Mouse (Mus musculus): ENCODE results near the gene Tubgcp2.

Gene Tubgcp2

DNA sequence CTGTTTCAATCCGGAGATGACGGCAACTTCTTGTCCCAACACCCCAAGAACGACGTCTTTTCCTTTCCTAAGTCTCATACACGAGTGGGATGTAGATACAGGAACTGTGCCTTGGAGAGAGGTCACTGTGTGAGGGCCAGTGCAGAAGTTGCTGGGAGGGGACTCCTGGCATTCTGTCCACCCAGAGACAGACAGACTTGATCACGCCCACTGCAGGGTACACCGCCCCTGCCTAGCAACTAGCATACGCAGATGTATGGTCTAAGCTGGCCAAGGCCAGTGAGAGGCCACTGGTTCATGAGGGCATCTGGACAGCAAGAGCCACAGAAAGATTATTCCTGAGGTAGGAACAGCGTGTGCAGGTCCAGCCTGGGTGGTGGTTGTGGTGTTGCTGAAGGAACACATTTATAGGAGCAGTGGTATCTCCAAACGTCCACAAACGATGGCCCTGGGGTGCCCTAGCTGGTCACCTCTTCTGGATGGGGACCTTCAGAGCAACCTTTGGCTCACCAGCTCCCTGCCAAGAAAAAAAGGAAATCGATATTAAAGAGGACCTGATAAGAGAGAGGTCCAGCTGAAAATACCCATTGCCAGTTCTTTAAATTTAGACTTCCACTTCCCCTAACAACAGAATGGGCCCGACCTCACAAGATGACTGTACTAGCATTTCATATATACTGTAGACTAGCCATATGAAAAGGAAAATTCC lies 57.3 kb downstream of the Tubgcp2 start:
- DNase-seq (ENCODE audit: low spot score): no peak

DNA sequence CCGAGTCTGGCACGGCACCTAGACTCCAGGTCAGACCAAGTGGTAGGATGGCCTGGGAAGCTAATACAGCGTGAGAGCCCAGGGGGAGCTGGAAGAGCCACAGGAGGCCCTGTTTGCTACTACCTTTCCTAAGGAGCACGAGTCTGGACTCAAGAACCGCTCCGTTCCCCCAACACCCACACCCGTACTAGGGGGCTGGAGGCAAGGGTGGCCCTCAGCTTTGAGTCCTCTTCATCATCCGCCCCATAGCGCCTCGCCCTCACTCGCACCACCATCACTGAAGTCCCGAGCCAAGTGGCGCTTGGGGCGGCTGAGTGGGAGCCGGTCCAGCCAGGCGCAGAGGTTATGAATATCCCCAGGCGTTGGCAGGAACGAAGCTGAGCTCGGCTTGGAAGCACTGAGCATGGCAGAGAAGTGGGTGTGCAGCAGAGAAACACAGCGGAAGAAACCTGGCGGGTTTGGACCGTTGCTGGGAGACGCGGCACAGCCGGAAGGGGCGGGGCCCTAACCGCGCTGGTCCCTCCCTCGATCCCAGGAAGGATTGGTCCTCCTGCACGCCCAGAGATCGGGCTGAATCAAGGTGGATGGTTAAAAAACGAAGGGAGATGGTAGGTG lies 58.1 kb downstream of the Tubgcp2 start, which contains the start of gene 6430531B16Rik:
TSS of gene 6430531B16Rik (minus strand) at position 478 of the 615 bp plus-strand sequence.
- peak; percentile 78 for DNase-seq (ENCODE audit: low spot score)

DNA sequence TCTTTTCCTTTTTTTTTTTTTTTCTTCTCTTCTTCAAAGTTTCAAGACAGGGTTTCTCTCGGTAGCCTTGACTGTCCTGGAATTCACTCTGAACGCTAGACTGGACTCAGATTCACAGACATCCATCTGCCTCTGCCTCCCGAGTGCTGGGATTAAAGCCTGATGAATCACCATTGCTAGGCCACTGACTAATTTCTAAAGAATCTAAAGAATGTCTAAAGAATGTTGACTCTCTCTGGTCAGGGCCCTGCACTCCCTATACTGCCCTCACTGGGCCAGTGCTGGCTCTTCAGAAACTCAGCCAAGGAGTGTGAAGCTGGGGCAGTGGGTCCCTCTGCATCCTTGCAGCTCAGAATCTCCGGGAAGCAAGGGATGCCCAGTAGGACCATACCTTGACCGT lies 61.0 kb downstream of the Tubgcp2 start:
- DNase-seq (ENCODE audit: low spot score): no peak

DNA sequence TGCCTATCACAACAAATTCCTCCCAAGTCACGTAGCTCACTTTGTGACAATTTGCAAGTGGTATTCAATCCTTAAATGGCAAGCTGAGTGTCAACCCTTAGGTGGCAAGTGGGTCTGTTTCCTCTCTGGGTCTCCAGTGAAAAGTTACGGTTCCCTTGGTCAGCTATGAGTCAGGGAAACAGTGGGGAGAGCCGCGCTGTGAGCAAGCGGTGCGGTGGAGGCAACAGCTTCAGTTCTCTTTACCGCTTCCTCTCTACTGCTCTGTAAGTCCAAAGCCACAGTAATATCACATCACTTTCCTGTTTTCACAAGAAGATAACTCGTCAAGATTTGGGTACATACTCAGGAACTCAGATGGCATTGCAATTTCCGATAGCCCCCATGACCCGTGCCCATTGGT lies 62.2 kb downstream of the Tubgcp2 start:
- DNase-seq (ENCODE audit: low spot score): no peak

DNA sequence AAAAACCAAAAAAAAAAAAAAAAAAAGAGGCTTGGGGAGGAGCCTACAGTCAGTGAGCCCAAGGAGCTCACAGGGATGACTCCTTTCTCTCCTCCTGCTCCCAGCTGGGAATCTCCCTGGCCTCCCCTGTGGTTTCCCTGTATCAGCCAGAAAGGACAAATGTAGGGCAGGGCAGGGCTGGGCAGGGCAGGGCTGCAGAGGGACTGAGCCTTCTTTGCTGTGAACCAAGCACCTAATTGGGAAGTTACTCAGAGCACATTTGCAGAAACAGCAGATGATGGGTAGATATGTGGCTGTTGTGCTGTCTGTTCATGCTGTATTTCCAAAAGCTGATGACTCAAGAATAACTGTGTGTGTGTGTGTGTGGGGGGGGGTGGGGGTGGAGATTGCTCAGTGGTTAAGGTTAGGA lies 63.5 kb downstream of the Tubgcp2 start:
- no peak for DNase-seq (ENCODE audit: low spot score)

DNA sequence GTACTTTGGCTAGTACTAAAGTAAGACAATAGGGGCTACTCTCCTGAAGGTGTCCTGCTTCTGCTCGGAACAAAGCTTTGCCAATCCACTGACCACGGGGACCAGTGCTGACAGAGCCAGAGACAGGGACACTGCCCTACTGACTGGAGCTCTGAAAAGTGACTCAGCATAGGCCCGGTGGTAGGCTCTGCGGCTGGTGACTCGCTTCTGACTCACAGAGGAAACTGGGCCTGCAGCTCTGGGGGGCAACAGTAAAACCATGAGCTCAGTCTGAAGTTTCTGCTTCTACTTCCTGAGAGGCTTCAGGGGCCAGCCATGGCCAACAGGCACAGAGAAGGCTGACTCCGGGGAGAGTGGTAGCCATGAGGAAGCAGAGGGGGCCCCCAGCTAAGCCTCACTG lies 65.0 kb downstream of the Tubgcp2 start:
- DNase-seq (ENCODE audit: low spot score): peak; percentile 23

DNA sequence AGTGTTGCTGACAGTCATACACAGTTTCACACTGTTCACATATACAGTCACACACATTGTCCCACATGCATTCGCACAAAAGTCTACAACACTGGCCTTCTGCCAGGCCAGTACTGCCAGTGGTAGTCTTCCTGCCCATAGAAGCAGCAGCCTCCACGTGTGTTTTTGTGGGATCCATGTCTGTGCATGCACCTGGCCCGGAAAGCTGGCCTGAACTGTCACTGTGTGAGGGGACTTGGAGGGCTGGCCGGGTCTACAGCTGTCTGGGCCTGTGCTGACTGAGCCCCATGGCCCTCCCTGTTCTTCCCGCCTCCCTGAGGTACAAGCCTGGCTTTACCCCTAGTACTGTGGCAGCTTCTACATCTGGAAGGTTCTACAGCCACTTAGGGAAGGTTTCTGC lies 65.5 kb downstream of the Tubgcp2 start:
- DNase-seq (ENCODE audit: low spot score): no peak

DNA sequence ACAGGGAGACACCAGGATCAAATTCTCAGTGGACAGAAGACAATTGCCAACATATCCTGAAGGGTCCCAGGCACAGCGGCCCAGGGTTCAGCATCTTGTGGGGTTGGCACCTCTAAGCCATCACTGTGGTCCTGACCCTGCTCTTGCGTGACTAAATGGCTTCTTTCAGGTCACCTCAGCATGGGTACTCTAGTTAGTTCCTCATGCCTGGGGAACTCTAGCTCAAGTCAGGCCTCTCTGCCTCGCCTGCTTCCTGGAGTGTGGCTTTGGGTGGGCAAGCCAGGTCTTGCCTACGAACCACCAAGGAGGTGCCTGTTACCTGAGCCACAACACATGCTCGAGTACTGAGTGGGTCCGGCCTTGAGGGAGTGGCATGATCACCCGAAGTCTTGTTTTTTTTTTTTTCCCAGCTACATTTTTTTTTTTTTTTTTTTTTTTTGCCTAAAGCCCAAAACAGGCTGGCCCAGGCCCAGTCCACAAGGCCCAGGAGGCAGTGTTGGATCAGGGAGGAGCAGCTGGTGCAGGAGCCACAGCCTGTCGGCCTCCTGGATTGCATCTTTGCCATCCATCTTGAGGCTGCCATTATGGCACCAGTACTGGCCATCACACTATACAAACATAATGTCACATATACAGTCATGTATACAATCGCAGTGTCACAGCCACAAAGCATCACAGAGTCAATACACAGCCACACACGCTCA lies 66.1 kb downstream of the Tubgcp2 start:
- peak; percentile 27 for DNase-seq (ENCODE audit: low spot score)

DNA sequence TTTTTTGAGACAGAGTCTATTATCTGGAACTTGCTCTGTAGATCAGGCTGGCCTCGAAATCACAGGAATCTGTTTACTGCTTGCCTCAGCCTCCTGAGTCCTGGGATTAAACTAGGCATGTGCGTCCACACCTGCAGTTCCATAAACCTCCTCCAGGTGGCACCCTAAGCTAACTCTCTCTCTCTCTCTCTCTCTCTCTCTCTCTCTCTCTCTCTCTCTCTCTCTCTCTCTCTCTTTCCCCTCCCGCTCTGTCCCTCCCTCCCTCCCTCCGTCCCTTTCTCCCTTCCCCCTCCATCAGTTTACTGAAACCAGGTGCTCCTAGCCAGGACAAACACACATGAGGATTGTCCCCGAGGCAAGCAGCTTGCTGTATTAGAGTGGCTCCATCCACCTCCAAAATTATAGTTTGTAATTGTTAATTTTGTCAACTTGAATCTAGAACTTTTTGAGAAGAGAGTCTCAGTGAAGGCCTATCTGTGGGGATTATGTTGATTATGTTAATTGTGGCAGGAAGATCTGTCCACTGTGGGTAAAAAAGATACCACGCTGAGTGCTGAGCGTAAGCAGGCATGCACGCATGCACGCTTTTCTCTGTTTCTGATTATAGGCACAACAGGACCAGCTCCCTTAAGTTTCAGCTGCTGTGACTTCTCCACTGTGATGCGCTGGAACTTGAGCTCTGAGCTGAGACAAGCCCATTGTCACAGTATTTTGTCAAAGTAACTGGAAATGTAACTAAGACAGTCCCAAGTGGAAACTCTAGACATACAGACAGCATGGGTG lies 66.9 kb downstream of the Tubgcp2 start:
- DNase-seq (ENCODE audit: low spot score): peak; percentile 74

DNA sequence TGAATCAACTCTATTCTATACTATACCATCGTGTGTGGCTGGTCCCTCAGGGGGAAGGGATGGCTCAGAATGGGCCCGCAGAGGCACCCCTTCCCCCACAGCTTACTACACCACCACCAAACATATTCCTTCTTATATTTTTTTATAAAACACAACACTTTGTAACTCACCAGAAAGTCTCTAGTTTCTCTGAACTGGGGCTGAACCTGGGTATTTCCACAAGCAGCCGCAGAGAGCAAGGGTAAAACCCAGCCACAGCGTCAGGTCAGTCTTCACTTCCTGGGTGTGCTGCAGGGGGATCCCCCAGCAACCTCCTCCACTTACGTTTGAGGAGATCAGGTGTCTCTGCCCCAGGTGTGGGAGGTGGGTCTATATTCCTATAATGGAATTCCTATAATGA lies 68.0 kb downstream of the Tubgcp2 start:
- DNase-seq (ENCODE audit: low spot score): no peak

DNA sequence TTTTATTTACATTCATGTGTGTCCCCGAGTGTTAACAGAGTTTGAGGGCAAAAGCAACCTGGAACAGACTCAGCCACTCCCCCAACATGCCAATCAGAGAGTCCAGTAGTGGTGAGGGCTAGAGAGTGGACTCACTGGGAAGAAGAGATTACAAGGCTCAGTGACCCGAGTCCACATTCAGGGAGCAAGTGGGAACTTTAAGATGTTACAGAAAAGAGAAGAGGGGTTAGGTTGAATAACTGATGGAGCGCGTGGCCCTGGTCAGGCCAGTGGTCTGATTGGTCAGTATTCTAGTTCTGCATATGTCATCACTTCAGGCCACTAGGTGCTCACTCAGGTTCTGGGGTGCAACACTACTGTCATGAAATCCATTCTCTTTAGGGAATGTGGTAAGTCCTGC lies 69.3 kb downstream of the Tubgcp2 start:
- no peak for DNase-seq (ENCODE audit: low spot score)

DNA sequence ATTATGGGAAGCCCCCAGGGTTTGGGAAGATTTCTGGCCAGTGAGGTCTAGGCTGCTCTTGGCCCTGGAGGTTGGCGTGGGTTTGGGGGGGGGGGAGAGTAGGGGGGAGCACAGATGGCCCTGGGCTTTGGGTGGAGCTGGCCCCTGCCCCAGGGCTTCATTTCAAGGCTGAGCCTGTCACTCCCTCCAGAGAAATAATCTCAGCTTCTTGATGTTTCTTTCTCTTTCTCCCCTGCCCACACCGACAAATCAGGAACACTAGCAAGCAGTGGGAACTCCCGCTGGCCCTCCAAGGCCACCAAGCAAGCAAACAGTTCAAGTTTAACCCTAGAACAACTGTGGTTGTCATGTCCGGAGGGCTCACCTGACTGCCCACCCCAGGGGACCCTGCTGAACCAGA lies 72.7 kb downstream of the Tubgcp2 start:
- DNase-seq (ENCODE audit: low spot score): no peak

DNA sequence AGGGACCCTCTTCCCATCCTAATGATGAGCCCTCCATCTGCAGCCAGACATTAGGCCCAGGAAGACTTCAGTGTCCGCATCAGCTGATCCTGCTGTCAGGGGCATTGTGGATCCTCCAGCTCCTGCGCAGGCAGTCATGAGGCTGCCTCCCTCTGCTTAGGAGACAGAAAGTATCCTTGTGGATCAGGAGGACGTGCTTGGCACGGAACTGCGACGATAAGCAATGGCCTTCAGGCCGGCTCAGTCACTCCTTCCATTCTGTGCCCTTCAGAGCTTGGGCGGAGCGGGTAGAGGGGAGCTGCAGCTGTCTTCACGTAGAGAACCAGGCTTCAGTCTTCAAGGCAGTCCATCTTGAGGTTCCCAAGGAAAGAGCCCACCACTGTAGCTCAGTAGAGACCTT lies 75.3 kb downstream of the Tubgcp2 start:
- no peak for DNase-seq (ENCODE audit: low spot score)

DNA sequence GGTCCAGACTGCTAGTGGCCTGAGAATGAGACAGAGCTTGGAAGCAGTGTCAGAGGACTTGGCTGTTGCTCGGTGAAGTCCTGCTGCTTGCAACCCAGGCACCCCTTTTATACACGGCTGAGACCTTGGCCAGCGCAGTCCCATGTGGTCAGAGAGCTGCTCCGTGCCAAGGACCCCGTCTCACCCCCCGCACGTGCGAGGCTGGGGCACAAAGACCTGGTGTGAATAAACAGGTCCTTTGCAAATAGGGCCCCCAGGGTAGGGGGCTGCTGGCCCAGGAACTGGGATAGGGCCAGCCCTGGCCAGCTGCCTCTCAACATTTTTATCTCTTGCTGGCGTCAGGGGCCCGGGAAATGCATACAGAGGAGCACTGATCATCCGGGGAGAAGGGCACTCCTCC lies 78.5 kb downstream of the Tubgcp2 start:
- no peak for DNase-seq (ENCODE audit: low spot score)

DNA sequence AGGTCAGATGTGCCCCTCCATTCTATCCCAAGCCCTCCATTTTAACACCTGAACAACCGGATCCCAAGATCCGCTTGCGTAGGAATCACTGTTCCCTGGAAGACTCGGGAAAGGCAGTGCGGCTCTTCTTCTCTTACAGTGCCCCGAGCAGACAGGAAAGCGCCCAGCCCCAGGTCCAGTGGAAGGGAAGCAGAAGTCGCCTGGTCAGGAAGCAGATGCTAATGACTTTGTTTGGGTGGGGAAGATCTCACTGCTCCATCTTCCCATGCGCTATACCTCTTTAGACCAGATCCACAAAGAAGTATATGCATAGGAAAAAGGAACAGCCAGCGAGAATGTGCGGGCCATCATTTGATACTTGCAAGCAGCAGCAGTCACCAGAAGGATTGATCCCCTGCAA lies 79.0 kb downstream of the Tubgcp2 start:
- no peak for DNase-seq (ENCODE audit: low spot score)

DNA sequence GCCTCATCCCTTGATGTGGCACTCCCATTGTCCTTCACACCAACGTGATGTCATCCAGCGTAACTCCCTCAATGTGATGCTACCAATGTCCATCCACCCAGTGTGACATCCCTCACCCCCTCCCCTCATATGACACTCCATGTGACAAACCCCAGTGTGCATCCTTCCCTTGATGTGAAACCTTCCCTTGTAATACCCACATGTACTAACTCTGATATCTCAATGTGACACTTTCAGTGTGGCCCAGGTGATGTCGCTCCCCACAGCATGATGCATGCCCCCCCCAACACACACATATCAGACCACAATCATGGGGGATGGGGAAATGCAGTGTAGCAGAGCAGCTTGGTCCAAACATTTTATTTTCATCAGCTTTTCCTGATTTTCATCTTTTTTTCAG lies 79.8 kb downstream of the Tubgcp2 start:
- no peak for DNase-seq (ENCODE audit: low spot score)

DNA sequence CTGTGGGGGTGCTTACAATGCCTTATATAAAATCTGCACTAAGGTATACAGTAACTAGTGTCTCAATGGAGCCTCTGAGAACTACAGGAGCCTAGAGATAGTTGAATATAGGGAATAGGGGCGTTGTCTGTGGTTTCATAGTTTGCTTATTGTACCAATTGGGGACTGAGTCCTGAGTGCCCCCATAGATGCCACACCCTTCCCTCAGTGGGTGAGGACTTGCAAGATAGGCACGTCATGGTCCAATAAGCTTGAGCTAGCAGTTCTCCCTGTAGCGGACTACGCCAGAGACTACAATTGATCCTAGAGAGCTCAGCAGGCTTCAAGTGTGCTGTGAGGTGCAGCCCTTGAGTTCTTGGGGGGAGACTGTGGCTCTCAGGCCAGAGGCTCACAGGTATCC lies 81.0 kb downstream of the Tubgcp2 start:
- no peak for DNase-seq (ENCODE audit: low spot score)

DNA sequence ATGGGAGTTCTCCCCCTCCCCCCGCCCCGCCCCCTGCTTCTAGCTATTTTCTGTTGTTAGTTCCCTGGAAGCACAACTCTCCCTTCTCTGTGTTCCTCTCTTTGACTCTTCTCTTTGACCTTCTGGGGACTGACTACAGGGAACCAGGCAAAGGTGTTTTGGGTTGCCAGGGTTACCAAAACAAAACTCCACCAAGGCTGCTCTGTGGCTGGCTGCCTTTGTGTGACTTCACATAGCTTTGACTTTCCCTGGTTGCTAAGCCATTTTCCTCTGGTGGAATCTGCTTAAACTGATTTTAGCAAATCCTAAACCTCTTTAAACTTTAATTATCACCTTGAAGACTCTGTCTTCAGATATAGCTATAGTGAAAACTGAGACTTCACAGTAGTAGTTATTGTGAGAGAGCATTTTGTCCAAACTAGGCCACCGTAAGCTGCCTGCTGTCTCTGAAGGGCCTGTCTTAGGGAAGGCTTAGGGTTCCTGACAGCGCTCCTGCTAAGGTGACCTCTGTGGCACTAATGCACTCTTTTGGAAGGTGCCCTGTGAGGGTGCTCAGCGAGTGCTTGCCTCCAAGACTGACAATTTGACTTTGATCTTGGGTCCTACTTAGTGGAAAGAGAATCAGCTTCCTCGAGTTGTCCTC lies 84.4 kb downstream of the Tubgcp2 start:
- DNase-seq (ENCODE audit: low spot score): no peak

DNA sequence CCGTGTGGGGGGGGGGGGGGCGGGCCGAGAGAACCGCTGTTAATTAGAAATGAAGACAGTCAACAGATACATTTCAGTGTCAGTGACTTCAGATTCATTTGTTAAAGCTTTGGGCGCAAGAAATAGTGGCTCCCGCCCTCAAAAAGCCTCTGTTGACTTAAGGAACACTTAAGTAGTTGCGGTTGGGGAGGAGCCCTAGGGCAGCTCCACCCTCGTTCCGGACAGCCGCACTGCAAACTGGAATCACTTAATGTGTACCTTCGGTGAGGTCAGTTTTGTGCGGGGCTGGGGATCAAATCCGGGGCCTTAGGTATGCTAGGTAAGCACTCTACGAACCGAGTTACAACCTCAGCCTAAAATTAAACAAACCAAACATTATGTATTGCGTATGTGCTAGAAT lies 85.4 kb downstream of the Tubgcp2 start:
- peak; percentile 19 for DNase-seq (ENCODE audit: low spot score)

DNA sequence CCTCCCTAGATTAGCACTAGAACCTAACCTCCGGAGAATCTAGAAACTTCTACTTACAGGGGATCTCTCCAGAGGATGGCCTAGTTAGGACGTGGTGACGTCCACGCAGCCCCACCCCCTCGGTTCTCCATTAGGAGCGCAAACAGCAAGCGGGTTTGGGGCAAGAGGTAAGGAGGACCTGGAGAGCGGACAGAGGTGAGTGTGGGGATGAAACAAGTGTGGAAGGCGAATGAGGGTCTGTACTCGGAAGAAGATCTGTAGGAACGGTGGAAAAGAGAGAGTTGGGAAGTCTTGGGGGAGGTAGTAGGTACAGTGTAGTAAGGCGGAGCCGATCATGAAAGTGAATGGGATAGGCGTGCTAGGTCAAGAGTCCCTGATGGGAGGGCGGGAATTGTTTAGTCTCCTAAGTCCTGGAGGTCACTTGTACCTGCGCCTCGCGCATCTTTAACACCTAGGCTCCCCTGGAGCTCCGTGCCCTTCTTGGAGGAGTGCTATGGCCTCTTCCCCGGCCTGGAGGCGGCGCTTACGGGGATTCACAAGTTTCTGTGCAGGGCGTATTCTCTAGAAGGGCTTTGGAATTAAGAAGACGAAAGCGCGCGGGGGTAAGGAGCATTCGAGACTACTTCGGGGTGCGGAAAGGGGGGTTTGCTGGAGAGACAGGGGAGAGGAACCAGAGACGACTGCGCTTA lies 86.0 kb downstream of the Tubgcp2 start:
- DNase-seq (ENCODE audit: low spot score): peak; percentile 32

DNA sequence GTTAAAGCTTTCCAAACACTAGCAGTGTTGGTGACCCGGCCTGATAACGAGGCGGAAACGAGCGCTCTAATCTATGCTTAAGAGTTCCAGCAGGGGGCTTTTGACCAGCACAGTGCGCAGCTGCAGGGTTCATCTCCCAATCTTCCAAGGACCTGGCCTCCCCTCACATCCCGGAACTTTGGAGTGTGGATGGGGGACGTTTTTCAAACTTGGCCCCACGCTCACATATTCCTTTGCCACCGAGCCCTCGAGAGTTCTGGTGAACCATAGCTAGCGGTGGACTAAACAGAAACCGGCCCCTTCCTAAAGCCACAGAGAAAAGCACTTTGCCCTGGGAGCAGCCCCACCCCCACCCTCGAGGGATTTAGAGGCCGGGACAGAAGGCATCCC lies 86.6 kb downstream of the Tubgcp2 start:
- peak; percentile 37 for DNase-seq (ENCODE audit: low spot score)
